In genomic region chr13:102664843-102665587, GRCm38 (mm10) we compare ENCODE assay signal across 9 mouse cellular contexts. TPM values are rescaled to one million over a fixed set of nuclear protein-coding genes. Genes with fewer than 3 reads are reported as not detected.
DNase-seq lines count a peak whose midpoint lies in the region; ATAC-seq and TF ChIP-seq lines count a peak whose summit lies in the region.
"Had no signal": no experiment of that assay in that cellular context is flagged by ENCODE, and none has a peak within 500 bp of the region (broad histone marks: within the 10 kb centered on the region; RNA-seq: fewer than 3 reads in every experiment).

No protein-coding gene starts in this region.

- TF ChIP-seq CTCF in layer of hippocampus, adult 2 months (conservative IDR thresholded peaks at IDR 0.05) = peak; percentile 81

- intact Hi-C loops in heart, postnatal 14 days (cut with DNase I) = no loop called here
- intact Hi-C loops in left cerebral cortex, postnatal 4 days (cut with DNase I) = no loop called here

- no peak overlapping the region for H3K4me3 ChIP-seq in layer of hippocampus, adult 2 months
- H3K4me3 ChIP-seq: erythroblast, embryonic 14.5 days had no signal

- peak in 1 of 2 experiments; percentile 61 for DNase-seq in layer of hippocampus, adult 2 months (ENCODE audit: low spot score in 2 of 2)
- no peak for DNase-seq in layer of hippocampus, adult 9-10 months (ENCODE audit: low spot score)
- DNase-seq in embryo, embryonic 11.5 days (ENCODE audit: low read depth, low spot score) = peak; percentile 38
- DNase-seq in heart, postnatal 14 days = peak; percentile 54 to 65
- peak; percentile 53 for DNase-seq in left cerebral cortex, postnatal 4 days
- DNase-seq in mesoderm, embryonic 11.5 days (ENCODE audit: low read depth, low spot score) = peak; percentile 77
- DNase-seq in spleen, postnatal 10 days (ENCODE audit: low spot score in 2 of 2) = peak; percentile 31 to 77

- no peak overlapping the region for H3K27ac ChIP-seq in layer of hippocampus, adult 2 months

- ATAC-seq in erythroblast, adult 5-6 weeks (replicated peaks; ENCODE audit: low FRiP score, poor library complexity, severe bottlenecking) = no peak

RNA-seq across cellular contexts. Expression of gene Cd180, which starts 28.3 kb away (rescaled TPM):
- total RNA-seq in layer of hippocampus, adult 2 months (2021) = 1 to 10 TPM; 2.1 to 2.4 TPM
- 1 to 10 TPM in 1 of 2 experiments, under 1 TPM in 1; 0.41 to 1.2 TPM for total RNA-seq in heart, postnatal 14 days (2021)
- total RNA-seq in left cerebral cortex, postnatal 4 days (2021) = 1 to 10 TPM; 1.4 to 2.2 TPM
- total RNA-seq in erythroblast, adult 5-6 weeks (2015; ENCODE audit: low replicate concordance) = 24.0 and 31.1 TPM in 2 replicates
- 3.1 and 17.4 TPM in 2 replicates for total RNA-seq in erythroblast, adult 5-6 weeks (2017; ENCODE audit: low replicate concordance)
